Mouse (Mus musculus) MEL (cell line): ENCODE measurements around the gene Raly.

Experiments used
- BHLHE40 ChIP-seq: IDR thresholded peaks from 2 replicates; pipeline ENCODE4 v1.6.1; 2012; ENCODE audit warnings: low read depth, mild to moderate bottlenecking, inconsistent platforms, low read length, improper control_type of control experiment, borderline replicate concordance
- CTCF ChIP-seq, 3 experiments: IDR thresholded peaks in 2 of 3; conservative IDR thresholded peaks in 1 of 3; 2 replicates each; pipeline ENCODE4 v1.5.1; 2011 to 2012; ENCODE audit warnings: low read length in 3 of 3, low read depth in 2 of 3, mild to moderate bottlenecking in 2 of 3, improper control_type of control experiment in 1 of 3, inconsistent platforms in 1 of 3, mixed read lengths in 1 of 3, moderate library complexity in 1 of 3; ENCODE audit not compliant: control insufficient read depth in 1 of 3, insufficient read depth in 1 of 3, poor library complexity in 1 of 3, severe bottlenecking in 1 of 3
- EP300 ChIP-seq, 2 experiments: IDR thresholded peaks; 2 replicates each; pipeline ENCODE4 v1.6.1; 2011; ENCODE audit warnings: improper control_type of control experiment in 2 of 2, low read length in 2 of 2, low read depth in 1 of 2, mild to moderate bottlenecking in 1 of 2
- GABPA ChIP-seq: IDR thresholded peaks from 2 replicates; pipeline ENCODE4 v1.6.1; 2012; ENCODE audit warnings: low read depth, mild to moderate bottlenecking, inconsistent platforms, low read length, improper control_type of control experiment, moderate library complexity
- GATA1 ChIP-seq: IDR thresholded peaks from 2 replicates; pipeline ENCODE4 v1.6.1; 2011; ENCODE audit warnings: low read depth, low read length, improper control_type of control experiment
- MAZ ChIP-seq: IDR thresholded peaks from 2 replicates; pipeline ENCODE4 v1.6.1; 2012; ENCODE audit warnings: low read depth, mild to moderate bottlenecking, inconsistent platforms, low read length, improper control_type of control experiment
- NRF1 ChIP-seq: IDR thresholded peaks from 2 replicates; pipeline ENCODE4 v1.6.1; 2014; ENCODE audit warnings: low read depth, mild to moderate bottlenecking, inconsistent platforms, low read length, improper control_type of control experiment, moderate library complexity; ENCODE audit not compliant: poor library complexity, insufficient read depth, severe bottlenecking
- POLR2A ChIP-seq, 2 experiments: IDR thresholded peaks; 2 replicates each; pipeline ENCODE4 v1.6.1; 2011 to 2012; ENCODE audit warnings: low read length in 2 of 2, mild to moderate bottlenecking in 2 of 2, control low read depth in 1 of 2, improper control_type of control experiment in 1 of 2, low read depth in 1 of 2, moderate library complexity in 1 of 2; ENCODE audit not compliant: control insufficient read depth in 1 of 2, insufficient read depth in 1 of 2, poor library complexity in 1 of 2
- POLR2AphosphoS5 ChIP-seq: IDR thresholded peaks from 2 replicates; pipeline ENCODE4 v1.6.1; 2012; ENCODE audit warnings: low read depth, borderline replicate concordance, mild to moderate bottlenecking, inconsistent platforms, low read length, moderate library complexity, mixed read lengths
- TAL1 ChIP-seq: IDR thresholded peaks from 2 replicates; pipeline ENCODE4 v1.6.1; 2012; ENCODE audit warnings: mild to moderate bottlenecking, inconsistent platforms, low read length, moderate library complexity, mixed read lengths
- TBP ChIP-seq: IDR thresholded peaks from 2 replicates; pipeline ENCODE4 v1.8.0; 2011; ENCODE audit warnings: low read depth, low read length, improper control_type of control experiment
- USF2 ChIP-seq, 2 experiments: IDR thresholded peaks; 2 replicates each; pipeline ENCODE4 v1.6.1; 2011 to 2012; ENCODE audit warnings: improper control_type of control experiment in 2 of 2, low read length in 2 of 2, borderline replicate concordance in 1 of 2, inconsistent platforms in 1 of 2, low read depth in 1 of 2, mild to moderate bottlenecking in 1 of 2; ENCODE audit not compliant: insufficient read depth in 1 of 2
- ZC3H11A ChIP-seq: IDR thresholded peaks from 2 replicates; pipeline ENCODE4 v1.6.1; 2012; ENCODE audit warnings: low read depth, mild to moderate bottlenecking, inconsistent platforms, low read length, improper control_type of control experiment
- ZNF384 ChIP-seq: IDR thresholded peaks from 2 replicates; pipeline ENCODE4 v1.6.1; 2012; ENCODE audit warnings: low read depth, mild to moderate bottlenecking, inconsistent platforms, low read length, improper control_type of control experiment

- TF ChIP-seq GATA1 (peak; percentile 62; the same call in 1 of the 2 replicates), ZNF384 (no peak), EP300 (IDR thresholded peaks at IDR 0.05; ENCODE audit: low read depth in 1 of 2, low read length in 2 of 2) (peak; percentile 24 to 41; a peak in 1 of 4 replicates), CTCF (IDR thresholded peaks at IDR 0.05 in 2 of 3, conservative IDR thresholded peaks at IDR 0.05 in 1 of 3; ENCODE audit: control insufficient read depth in 1 of 3, insufficient read depth in 1 of 3, low read depth in 2 of 3, low read length in 3 of 3, poor library complexity in 1 of 3, severe bottlenecking in 1 of 3) (no peak), TAL1 (no peak), POLR2A (IDR thresholded peaks at IDR 0.05; ENCODE audit: control insufficient read depth in 1 of 2, insufficient read depth in 1 of 2, low read depth in 1 of 2, low read length in 2 of 2, poor library complexity in 1 of 2) (no peak), POLR2AphosphoS5 (no peak), BHLHE40 (no peak), NRF1 (peak; percentile 36; the same call in 1 of the 2 replicates), TBP (no peak; the same call in 1 of the 2 replicates), GABPA (no peak), MAZ (peak; percentile 20; the same call in 1 of the 2 replicates), USF2 (IDR thresholded peaks at IDR 0.05; ENCODE audit: borderline replicate concordance in 1 of 2, insufficient read depth in 1 of 2, low read depth in 1 of 2, low read length in 2 of 2) (no peak), ZC3H11A (no peak)
Observed at GRCm38 (mm10) chr2:154791661-154792642, 1.1 kb downstream of the Raly start.
